Mouse (Mus musculus) erythroblast, adult 5-6 weeks (primary cell): ENCODE data around the gene Slmap. TPM values are rescaled to one million over a fixed set of nuclear protein-coding genes. Genes with fewer than 3 reads are reported as not detected.
A peak's percentile ranks its signal among the peaks of the same experiment; 100 is the strongest.
"Not testable (repeated sequence)": the region's sequence is repeated elsewhere in the genome, so short reads cannot be mapped to it uniquely, and the experiment has no call there.

Experiments used
- ATAC-seq: replicated peaks from 2 replicates; pipeline ENCODE4 v1.8.0; 2016; ENCODE audit warnings: moderate number of reproducible peaks, mild to moderate bottlenecking, moderate TSS enrichment, inconsistent platforms; ENCODE audit not compliant: poor library complexity, low FRiP score, severe bottlenecking
- total RNA-seq, 2 experiments: library from RNA; stranded (forward) in 1 of 2; stranded (reverse) in 1 of 2; fragments of 150-400 nt in 1 of 2; fragments of 200-764, 138-1000 nt in 1 of 2; gene quantifications; 2 replicates each; pipeline versions ENCODE4 v1.2.3 to v1.2.4; 2015 to 2017; ENCODE audit warnings: low replicate concordance in 2 of 2

The Slmap gene
- total RNA-seq (2015; ENCODE audit: low replicate concordance) (22.1 and 33.0 TPM in 2 replicates), total RNA-seq (2017; ENCODE audit: low replicate concordance) (27.9 and 42.7 TPM in 2 replicates)

DNA sequence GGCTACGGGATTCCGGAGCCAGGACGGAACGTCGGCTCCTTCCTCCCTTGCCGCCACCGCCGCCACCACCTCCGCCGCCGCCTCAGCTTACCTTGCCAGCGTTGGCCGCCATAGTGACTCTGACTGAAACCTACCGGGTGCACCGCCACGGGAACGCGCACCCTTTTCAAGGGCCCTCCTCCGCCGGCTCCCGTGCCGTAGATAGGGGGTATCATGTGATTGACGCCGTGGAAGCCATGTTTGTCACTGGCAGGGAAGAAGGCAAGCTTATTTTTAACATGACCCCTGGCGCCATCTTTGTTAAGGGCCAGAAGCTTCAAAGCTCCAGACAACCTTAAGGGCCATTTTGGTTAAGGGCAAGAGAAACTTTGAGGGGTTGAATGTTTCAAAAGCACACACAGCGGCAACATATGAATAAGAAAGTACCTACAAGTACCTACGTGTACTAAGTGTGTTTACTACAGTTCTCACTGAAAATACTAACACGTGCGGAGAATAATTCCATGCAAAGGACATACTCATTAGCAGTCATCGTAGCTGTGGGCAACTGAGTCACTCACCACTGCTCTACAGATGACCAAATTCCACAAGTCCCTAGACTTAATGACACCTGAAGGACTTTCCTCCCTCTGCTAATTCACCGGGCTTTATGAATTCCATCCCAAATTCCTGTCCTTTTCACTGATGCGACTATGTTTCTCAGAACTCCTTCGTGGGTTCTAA lies at the start of gene Slmap:
Gene Slmap (minus strand): TSS at position 175 of the 723 bp plus-strand sequence.
- peak; percentile 96 for ATAC-seq

- ATAC-seq, result no peak
Observed at GRCm38 (mm10) chr14:26583645-26584044, 48.9 kb upstream of the Slmap start.

GRCm38 (mm10) chr14:26579346-26580343 lies 44.9 kb upstream of the Slmap start:
- ATAC-seq, result peak; percentile 97

DNA sequence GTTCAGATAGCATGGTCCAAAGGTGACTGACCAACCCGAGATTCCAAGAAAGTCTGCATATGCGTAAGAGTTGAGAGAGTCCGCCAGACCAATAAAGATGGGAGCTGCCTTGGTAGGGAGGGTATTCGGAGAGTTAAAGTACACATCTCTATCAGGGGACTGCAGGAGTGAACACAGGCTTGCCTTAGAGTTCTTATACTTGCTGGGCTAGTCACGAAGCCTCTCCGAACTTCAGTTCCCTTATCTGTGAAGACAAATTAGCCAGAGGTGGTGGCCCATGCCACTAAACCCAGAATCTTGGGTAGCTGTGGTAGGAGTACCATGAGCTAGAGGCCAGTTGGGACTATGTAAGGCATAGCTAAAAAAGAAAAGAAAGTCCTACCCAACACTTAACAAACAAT lies 44.1 kb upstream of the Slmap start:
- ATAC-seq, result peak; percentile 54

- no peak for ATAC-seq
Observed at GRCm38 (mm10) chr14:26576255-26576780, 41.6 kb upstream of the Slmap start.

- ATAC-seq, result not testable (repeated sequence)
Observed at GRCm38 (mm10) chr14:26573556-26573955, 38.8 kb upstream of the Slmap start, which contains the start of gene Dennd6a. Gene Dennd6a (plus strand): TSS chr14:26573856.

- no peak for ATAC-seq
Observed at GRCm38 (mm10) chr14:26571951-26572675, 37.4 kb upstream of the Slmap start.

DNA sequence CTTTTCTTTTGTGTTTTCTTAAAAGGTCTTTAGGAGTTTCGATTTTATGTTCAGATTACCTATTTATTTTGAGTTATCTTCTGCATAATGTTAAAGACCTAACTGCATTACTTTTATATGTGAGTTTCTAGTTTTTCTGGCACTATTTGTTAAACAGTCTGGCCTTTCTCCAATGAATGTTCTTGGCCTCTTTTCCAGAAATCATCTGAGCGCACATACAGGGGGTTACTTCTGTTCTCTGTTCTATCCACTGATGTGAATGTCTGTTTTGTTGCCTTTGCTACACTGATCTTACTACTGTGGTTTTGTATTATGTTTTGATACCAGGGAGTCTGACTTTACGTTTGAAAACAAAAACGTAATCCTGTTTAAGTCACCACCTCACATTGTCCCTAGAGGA lies 35.1 kb upstream of the Slmap start:
- no peak for ATAC-seq

DNA sequence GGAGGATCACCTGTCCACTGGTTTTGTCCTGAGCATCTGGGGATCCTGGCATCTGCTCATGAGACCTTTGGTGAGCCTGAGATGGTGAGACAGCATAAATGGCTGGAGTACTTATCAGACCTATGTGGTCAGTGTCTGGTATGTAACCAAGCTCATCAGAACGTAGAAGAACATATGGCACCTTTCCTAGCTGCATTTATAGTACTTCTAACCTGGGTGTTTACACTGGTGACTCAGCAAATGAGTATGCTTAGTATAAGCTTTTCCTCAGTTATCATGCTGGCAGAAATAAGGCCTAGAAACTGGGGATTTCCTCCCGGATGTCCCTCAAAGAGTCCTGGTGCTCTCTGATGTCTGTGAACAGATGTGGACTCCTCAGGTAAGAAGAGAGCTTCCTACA lies 27.5 kb upstream of the Slmap start:
- peak; percentile 67; the same call in 1 of the 2 replicates for ATAC-seq

- no peak for ATAC-seq
Observed at GRCm38 (mm10) chr14:26558536-26558935, 23.8 kb upstream of the Slmap start.

DNA sequence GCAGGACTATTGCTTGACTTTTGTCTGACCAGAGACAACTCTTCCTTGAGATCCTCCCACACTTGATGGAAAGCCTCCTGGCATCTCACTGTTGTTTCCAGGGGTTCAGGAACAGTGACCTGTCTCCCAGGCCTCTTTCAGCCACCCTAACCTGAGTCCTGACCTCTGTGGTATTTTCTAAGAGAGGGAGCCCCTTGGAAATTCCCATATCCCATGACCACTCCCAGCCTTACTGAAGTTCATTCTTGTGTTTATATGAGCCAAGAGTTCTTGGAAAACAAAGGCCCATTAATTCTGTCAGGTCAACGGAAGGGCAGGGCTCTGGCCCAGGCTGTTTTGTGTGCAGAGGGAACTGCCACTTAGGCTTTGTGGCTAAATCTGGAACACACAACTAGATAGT lies 22.9 kb upstream of the Slmap start:
- ATAC-seq, result no peak

GRCm38 (mm10) chr14:26552853-26553252 lies 18.1 kb upstream of the Slmap start:
- ATAC-seq, result no peak

DNA sequence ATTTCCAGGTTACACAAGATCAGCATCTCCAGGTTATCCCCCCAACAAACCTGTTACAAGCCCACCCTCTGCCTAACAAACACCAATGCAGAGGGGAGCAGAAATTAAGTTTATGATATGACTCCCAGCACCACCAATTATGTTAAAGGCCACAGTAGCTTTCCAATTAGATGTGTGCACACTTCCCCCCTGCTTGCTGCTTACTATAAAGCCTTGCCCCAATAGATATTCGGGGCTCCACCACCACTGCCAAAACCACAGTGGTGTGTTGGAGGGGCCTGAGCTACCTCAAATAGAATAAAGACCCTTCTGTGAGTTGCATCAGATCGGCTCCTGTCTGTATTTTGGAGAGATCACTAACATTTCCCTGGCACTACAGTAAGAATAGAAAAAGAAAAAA lies 17.7 kb upstream of the Slmap start:
- no peak for ATAC-seq

DNA sequence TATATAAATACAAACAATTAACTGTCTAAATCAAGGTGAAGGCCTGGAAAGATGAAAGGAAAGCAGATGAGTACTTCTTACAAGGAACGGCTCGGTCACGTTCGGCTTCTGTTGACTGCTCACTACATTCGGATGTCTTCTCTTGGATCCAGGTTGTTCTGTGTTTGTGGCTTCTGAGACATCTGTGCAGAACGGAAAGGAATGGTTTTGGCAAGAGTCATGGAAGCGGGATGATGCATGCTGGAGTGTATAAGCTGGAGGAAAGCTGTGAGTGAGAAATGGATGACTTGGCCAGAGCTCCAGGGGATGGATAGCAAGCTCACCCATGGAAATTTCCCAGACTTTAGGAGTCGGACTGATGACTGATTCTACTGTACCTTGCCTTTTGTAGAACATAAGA lies 16.0 kb upstream of the Slmap start:
- no peak for ATAC-seq

DNA sequence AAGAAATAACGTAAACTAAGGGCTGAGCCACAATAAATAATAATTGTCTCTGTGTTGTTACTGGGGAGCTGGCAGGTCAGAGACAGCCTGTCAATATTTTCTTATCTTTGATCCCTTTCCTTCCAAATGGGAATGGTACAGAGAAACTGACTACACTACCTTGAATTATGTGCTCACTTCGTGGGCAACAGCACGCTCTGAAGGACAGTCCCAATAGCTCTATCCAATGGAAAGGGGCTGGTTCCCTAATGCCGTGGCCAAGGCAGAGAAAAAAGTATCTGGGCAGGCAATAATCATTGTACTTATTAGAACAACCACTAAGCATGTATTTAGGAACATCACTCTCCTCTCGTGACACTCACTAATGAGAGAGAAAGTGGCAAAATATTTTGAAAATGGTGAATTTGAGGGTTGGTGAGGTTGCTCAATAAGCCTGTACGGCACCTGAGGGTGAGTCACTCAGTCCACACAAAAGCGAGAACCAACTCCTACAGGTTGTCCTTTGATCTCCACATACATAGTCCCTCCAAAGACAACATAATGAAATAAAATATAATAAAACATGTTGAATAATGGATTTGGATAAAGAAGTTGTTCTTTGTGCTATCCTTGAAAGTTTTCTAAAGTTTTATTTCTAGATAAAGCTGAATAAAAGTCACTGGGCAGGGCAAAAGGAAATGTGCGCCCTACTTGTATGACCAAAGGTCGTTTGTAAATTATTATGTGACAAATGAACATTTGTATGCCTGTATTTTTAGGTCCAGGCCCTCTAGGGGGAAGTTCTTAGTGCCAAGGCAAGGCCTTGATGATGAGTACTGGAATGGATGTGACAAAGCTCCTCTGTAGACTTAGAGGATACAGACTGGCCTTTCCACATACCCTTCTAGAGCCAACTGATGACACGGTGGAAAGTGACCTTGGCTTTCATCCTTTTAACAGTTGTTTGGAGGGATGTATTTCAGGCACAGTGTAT lies 13.1 kb upstream of the Slmap start:
- no peak for ATAC-seq

DNA sequence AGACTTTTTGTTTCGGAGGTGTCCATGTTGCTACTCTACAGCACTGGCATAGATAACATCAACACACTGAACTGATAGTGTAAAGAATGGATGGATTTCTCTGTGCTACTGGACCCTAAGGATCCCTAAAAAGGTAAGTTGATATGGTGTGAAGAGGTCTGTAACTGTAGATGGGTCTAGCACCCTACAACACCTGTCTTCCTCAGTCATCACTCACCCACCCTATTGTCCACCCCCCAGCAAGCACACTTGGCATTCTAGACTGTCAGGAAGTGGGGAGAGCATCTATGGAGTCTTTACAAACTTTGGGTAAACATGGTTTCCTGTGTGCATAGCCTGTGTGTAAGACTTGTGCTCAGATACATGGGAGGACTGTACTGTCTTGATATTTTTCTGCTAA lies 7.4 kb upstream of the Slmap start:
- ATAC-seq, result no peak

GRCm38 (mm10) chr14:26540577-26540976 lies 5.8 kb upstream of the Slmap start:
- ATAC-seq, result no peak

GRCm38 (mm10) chr14:26539241-26539640 lies 4.5 kb upstream of the Slmap start:
- no peak for ATAC-seq
